Mouse (Mus musculus) gastrocnemius, postnatal 25 days (tissue): Measurements from ENCODE around the gene Vil1. TPM values are rescaled to one million over a fixed set of nuclear protein-coding genes. Genes with fewer than 3 reads are reported as not detected.

Experiments
- DNase-seq: peaks from one replicate; pipeline ENCODE4 v3.0.0; 2022
- microRNA-seq, 2 experiments: library from miRNA; unstranded; fragments of <30 nt; microRNA quantifications; one replicate each; pipeline ENCODE4 v1.2.0; 2021; ENCODE audit warnings: borderline replicate concordance in 2 of 2
- total RNA-seq, 2 experiments: library from RNA; stranded (reverse); gene quantifications; 1 replicate in 1 of 2; 2 replicates in 1 of 2; pipeline ENCODE4 v1.2.3; 2021

Gene Vil1
- total RNA-seq, 2 experiments from 2014 or later = 0.13 TPM; not detected in 1

- DNase-seq = peak; percentile 38
Observed at GRCm38 (mm10) chr1:74415143-74415542, 6.0 kb downstream of the Vil1 start.

- DNase-seq = no peak
Observed at GRCm38 (mm10) chr1:74418747-74419439, 9.7 kb downstream of the Vil1 start.

DNA sequence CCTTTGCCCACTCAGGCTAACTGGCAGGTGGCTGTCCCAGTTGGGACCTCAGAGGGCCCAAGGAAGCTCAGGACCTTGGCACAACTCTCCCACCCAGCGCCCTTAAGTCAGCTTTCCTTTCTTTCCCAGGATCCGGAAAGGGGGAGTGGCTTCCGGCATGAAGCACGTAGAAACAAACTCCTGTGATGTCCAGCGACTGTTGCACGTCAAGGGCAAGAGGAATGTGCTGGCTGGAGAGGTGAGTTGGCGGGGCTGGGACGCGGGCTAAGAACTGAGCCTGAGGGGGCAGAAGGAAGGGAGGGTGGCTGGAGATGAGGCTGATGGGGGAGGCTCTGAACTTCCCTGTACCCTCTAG lies 10.2 kb downstream of the Vil1 start:
- no peak for DNase-seq

DNA sequence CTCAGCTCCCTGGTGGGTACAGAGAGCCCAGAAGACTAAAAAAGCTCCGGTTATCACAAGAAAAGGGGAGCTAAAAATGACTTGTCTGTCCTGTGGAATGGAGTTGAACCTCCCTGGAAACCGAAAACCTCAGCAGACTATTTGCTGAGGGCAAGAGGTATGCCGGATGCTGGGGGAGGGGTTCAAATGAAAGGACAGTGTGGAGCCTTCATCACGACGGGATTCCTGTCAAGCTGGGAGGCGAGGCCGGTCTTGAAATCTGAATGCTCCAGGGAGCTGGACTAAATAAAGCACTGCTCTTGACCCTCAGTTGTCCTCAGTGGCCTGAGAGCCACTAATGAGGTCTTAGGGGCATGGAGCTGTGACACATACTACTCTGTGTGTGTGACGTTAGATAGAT lies 14.0 kb downstream of the Vil1 start:
- DNase-seq = no peak

GRCm38 (mm10) chr1:74425845-74426244 lies 16.7 kb downstream of the Vil1 start:
- no peak for DNase-seq

GRCm38 (mm10) chr1:74433220-74433619 lies 24.0 kb downstream of the Vil1 start:
- DNase-seq = no peak

GRCm38 (mm10) chr1:74434596-74434995 lies 25.4 kb downstream of the Vil1 start:
- DNase-seq = no peak

DNA sequence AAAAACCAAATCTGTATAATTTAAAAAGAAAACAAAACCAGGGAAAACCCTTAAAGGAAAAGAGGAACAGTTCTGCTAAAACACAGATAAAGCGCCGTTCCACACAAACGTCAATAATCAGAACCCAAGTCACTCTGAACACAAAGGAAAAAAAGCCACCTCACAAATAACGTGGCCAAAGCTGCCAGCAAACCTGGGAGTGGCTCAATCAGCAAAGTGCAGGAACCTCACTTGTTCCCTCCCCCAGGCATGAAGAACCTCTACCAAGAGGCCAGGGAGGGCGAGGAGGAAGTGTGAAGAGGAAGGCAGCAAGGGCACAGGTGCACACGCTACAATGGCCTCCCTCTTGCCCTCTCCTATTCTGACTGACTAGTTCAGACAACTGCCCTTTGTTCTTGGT lies 26.4 kb downstream of the Vil1 start:
- no peak for DNase-seq

DNA sequence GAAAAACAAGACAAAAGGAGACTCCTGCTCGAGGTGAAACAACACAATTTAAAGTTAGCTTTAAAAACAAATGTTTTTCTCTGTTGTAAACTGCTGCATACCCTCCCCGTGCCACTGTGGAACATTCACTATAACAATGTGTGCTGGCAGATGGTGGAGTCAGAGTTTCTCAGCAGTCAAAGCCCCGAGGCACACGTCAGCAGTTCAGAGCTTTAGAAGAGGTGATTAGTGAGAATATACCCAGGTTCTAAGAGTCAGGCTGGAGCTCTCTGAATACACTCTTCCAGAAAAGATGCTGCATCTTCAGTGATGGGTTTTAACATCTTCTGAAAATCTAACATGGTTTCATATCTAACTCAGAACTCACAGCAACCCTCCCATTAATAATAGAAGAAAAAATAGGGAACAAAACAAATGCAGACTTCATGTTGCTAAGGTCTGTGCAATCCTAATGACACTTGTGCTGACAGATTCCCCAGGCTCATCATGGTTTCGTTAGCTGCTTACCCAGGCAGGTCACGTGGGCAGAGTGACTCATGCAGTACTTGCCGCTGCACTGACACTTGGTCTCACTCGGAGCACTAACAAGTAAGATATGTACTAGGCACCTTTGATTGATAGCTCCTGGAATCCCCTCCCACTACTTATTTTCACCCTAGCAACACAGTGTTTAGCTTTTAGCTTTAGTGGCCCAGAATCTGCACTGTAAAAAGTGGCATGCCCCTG lies 28.7 kb downstream of the Vil1 start:
- no peak for DNase-seq

- DNase-seq = no peak
Observed at GRCm38 (mm10) chr1:74439166-74439876, 30.1 kb downstream of the Vil1 start.

DNA sequence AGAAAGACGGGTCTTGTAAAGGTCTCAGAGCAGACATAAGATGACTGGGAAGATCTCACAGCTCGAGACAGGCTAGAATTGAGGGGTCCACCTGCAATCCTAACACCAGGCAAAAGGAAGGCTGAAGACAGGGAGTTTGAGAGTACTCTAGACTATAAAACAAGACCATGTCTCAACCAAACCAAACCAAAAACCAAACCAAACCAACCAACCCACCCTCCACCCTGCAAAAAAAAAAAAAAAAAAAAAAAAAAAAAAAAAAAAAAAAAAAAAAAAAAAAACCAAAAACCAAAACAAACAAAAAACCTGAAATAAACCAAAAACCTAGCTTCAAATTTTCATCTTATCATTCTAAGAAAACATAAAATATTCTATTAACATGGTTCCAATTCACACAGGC lies 35.4 kb downstream of the Vil1 start:
- no peak for DNase-seq

DNA sequence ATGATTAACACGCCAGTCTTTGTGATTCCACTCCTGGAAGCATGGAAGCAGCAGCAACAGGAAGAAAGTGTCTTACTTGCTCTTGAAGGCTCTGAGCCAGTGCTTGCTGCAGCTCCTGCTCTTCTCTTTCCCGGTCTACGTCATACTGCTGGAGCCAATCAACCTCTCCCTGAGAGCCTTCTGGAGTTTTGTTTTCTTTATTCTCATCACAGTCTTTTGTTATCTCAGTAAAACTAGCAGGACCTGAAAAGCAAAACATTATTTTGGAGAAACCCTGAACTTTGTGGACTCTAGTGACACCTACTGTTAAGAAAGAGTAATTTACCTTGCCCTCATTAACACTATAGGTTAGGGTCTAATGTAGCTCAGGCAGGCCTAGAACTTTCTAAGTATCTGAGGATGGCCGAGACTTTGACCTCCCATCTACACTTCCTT lies 43.5 kb downstream of the Vil1 start:
- no peak for DNase-seq

DNA sequence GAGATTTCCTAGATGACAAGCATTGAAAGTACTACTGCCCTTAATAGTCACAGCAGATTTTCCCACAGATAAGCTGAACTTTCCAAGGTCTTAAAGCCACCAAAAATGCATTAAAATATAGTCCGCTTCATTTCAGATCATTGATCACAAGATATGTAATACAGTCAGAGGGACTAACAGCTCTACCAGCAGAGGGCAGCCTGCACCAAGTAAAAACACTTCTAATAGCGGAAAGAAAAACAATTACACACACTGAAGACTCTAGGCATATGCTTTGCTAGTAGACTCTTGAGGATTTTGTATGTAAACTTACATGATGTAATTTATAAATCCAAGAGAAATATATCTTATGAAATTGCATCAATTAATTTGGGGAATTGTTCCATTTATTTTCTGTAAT lies 51.1 kb downstream of the Vil1 start:
- DNase-seq = peak; percentile 8

Small RNAs within 50 kb of the gene (microRNA-seq; reads per million reads assigned to microRNA genes)
- 38,963 to 54,180 reads per million in 2 experiments for gene Mir26b

Other genes starting within 250 kb of the Vil1 start
- not detected for gene Cxcr1, start 214.7 kb upstream of the Vil1 start, total RNA-seq
- gene Arpc2, start 173.3 kb upstream of the Vil1 start, total RNA-seq = 10 to 100 TPM; 62.7 to 70.6 TPM
- not detected for gene Gpbar1, start 130.8 kb upstream of the Vil1 start, total RNA-seq
- gene Aamp, start 124.6 kb upstream of the Vil1 start, total RNA-seq = 10 to 100 TPM; 63.6 to 65.8 TPM
- 10 to 100 TPM; 56.7 to 58.0 TPM for gene Pnkd, start 124.4 kb upstream of the Vil1 start, total RNA-seq
- 10 to 100 TPM; 28.5 to 36.6 TPM for gene Tmbim1, start 103.8 kb upstream of the Vil1 start, total RNA-seq
- gene Catip, start 47.3 kb upstream of the Vil1 start, total RNA-seq = not detected
- gene Slc11a1, start 34.2 kb upstream of the Vil1 start, total RNA-seq = 1 to 10 TPM; 2.9 to 3.2 TPM
- 10 to 100 TPM; 82.7 to 82.9 TPM for gene Ctdsp1, start 17.9 kb upstream of the Vil1 start, total RNA-seq
- gene Cnot9, start 96.7 kb downstream of the Vil1 start, total RNA-seq = 10 to 100 TPM; 12.3 to 12.5 TPM
- 10 to 100 TPM; 43.2 to 72.4 TPM for gene Plcd4, start 133.5 kb downstream of the Vil1 start, total RNA-seq
- 1 to 10 TPM; 6.8 to 8.3 TPM for gene Usp37, start 134.9 kb downstream of the Vil1 start, total RNA-seq
- gene Zfp142, start 178.9 kb downstream of the Vil1 start, total RNA-seq = 10 to 100 TPM in 1 of 2 experiments, 1 to 10 TPM in 1; 9.3 to 10.1 TPM
- 10 to 100 TPM; 18.6 to 21.0 TPM for gene Bcs1l, start 178.9 kb downstream of the Vil1 start, total RNA-seq
- 10 to 100 TPM; 13.1 to 17.5 TPM for gene Rnf25, start 192.0 kb downstream of the Vil1 start, total RNA-seq
- under 1 TPM; 0.84 to 0.96 TPM for gene Stk36, start 192.1 kb downstream of the Vil1 start, total RNA-seq